Mouse (Mus musculus) heart, embryonic 14.5 days (tissue): Measurements from ENCODE around the gene G430095P16Rik. TPM values are rescaled to one million over a fixed set of nuclear protein-coding genes. Genes with fewer than 3 reads are reported as not detected.

Experiments
- ATAC-seq: fragments of 200-750 bp; cut with Nextera tagmentation; 2 replicates; pipeline ENCODE4 v1.8.0; 2017; ENCODE audit warnings: low read depth, moderate TSS enrichment; ENCODE audit not compliant: insufficient number of reproducible peaks, insufficient read depth, low FRiP score
- H3K27ac ChIP-seq, 2 experiments: fragments of 200-500 bp in 1 of 2; fragments of 300-500 bp in 1 of 2; sonication (generic) in 1 of 2; replicated peaks in 1 of 2; 2 replicates each; pipeline ENCODE4 v1.5.1; 2012 to 2014; ENCODE audit warnings: low read depth in 2 of 2, low read length in 2 of 2, control low read depth in 1 of 2, mild to moderate bottlenecking in 1 of 2, mixed read lengths in 1 of 2; ENCODE audit not compliant: control insufficient read depth in 1 of 2, insufficient read depth in 1 of 2
- H3K27me3 ChIP-seq: fragments of 300-500 bp; sonication (generic); 2 replicates; pipeline ENCODE4 v1.6.1; 2014; ENCODE audit warnings: mild to moderate bottlenecking, low read length, control low read depth; ENCODE audit not compliant: control insufficient read depth, insufficient read depth
- H3K36me3 ChIP-seq: fragments of 300-500 bp; sonication (generic); 2 replicates; pipeline ENCODE4 v1.6.1; 2014; ENCODE audit warnings: mild to moderate bottlenecking, control low read depth, low read length, mixed read lengths; ENCODE audit not compliant: control insufficient read depth, insufficient read depth
- H3K4me1 ChIP-seq, 2 experiments: fragments of 200-500 bp in 1 of 2; fragments of 300-500 bp in 1 of 2; sonication (generic) in 1 of 2; 2 replicates each; pipeline ENCODE4 v1.6.1; 2012 to 2014; ENCODE audit warnings: low read length in 2 of 2, control low read depth in 1 of 2, mixed read lengths in 1 of 2; ENCODE audit not compliant: control insufficient read depth in 2 of 2, insufficient read depth in 2 of 2
- H3K4me2 ChIP-seq: fragments of 300-500 bp; sonication (generic); 2 replicates; pipeline ENCODE4 v1.6.1; 2014; ENCODE audit warnings: mild to moderate bottlenecking, low read length
- H3K4me3 ChIP-seq, 2 experiments: fragments of 200-500 bp in 1 of 2; fragments of 300-500 bp in 1 of 2; sonication (generic) in 1 of 2; 2 replicates each; pipeline ENCODE4 v1.5.1; 2012 to 2014; ENCODE audit warnings: low read length in 2 of 2, mild to moderate bottlenecking in 2 of 2, control low read depth in 1 of 2, low read depth in 1 of 2, moderate library complexity in 1 of 2; ENCODE audit not compliant: control insufficient read depth in 1 of 2, insufficient read depth in 1 of 2
- H3K9ac ChIP-seq: fragments of 300-500 bp; sonication (generic); 2 replicates; pipeline ENCODE4 v1.6.1; 2014; ENCODE audit warnings: mild to moderate bottlenecking, low read length
- H3K9me3 ChIP-seq: fragments of 300-500 bp; sonication (generic); 2 replicates; pipeline ENCODE4 v1.6.1; 2016; ENCODE audit warnings: low read length, control low read depth; ENCODE audit not compliant: control insufficient read depth
- WGBS: fragments of 180-500 bp; shearing (Covaris S2); extraction: QIAGEN DNeasy Blood & Tissue Kit; methylation state at CpG from one replicate; pipeline ENCODE4 v1.1.7; 2014; 5-methylcytosine and 5-hydroxymethylcytosine counted together
- polyA plus RNA-seq: library from polyadenylated mRNA; unstranded; fragments of >200 nt; fragmentation: Nextera tagmentation; extraction: Ambion mirVana; gene quantifications from 2 replicates; pipeline ENCODE4 v1.2.1, GENCODE M21; 2014

G430095P16Rik gene
- polyA plus RNA-seq, 1 experiment from 2014 or later: 5.9 TPM

DNA sequence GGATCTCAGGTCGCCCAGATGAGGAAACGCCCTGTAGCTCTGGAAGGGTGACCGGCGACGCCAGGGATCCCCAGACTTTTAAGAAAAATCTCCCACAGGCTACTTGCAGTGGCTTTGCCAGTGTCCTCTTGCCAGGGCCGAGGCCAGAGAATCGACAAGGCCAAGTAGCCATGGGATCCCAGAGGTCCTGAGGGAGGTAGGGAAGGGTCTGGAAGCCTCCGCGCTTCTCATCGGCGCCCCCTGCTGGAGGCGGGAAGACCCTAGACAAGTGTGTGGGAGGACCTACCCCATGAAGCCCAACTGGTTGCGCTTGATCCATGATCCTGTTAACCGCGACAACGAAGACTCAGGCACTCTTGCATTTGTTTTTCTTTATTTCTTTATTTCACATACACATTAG lies 18.5 kb upstream of the G430095P16Rik start:
- Histone ChIP-seq H3K36me3 (peaks cover 8% of the 10 kb centered on the region; the same call in 1 of the 2 replicates), H3K27ac (peak overlapping the region in 1 of 2 experiments; percentile 85; a peak in 2 of 4 replicates), H3K4me2 (peak overlapping the region; percentile 65), H3K4me1 (peaks cover 16 to 51% of the 10 kb centered on the region in 2 experiments; a peak in 3 of 4 replicates), H3K4me3 (peak overlapping the region; percentile 18 to 42), H3K9me3 (no peaks in the 10 kb centered on the region), H3K9ac (peak overlapping the region; percentile 72; the same call in 1 of the 2 replicates), H3K27me3 (peaks cover 57% of the 10 kb centered on the region)
- WGBS: 4% methylated on average over 16 of the region's 16 CpGs
- no peak for ATAC-seq

DNA sequence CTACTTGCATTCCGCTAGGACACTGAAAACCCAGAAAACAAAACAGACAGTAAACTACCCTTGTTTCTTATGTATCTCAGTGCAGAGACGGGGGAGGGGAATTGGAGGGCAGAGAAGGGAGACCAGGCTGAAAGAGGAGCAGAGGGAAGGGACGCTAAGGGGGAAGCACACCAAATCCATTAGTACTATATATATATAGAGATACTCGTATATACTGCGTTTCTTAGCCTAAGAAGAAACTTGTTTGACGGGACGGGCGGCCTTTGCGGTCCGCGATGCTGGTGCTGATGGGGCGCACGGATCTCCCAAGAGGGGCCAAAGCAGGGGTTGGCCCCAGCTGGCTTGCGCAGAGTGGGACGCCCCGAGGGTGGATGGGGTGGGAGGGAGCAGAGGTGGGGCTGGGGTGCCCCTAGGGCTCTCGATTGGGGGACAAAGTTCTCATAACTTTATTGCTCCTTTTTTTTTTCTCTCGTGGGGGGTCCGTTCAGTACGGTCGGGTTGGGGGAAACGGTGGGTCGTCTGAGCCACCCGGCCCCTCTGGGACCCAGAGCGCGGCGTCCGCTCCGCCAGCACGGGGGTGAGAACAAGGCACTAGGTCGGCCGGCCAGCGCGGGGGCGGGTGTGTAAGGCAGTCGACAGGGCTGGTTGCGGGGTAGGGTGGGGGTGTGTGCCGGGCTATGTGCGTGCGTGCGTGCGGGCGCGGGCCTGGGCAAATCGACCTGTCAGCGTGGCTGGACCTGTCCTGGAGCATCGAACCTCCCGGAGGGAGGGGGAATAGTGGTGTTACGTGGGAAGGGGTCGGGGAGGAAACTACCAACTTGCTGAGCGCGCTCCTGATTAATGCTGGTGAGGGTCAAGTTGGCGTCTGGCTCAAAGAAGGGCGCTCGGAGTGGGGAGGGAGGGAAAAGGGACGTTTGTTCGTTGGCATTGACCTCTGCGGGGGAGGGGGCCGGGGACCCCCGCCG lies 17.7 kb upstream of the G430095P16Rik start:
- H3K4me1 ChIP-seq: peaks cover 16 to 53% of the 10 kb centered on the region in 2 experiments; a peak in 3 of 4 replicates
- WGBS: 4% methylated on average over 60 of the region's 61 CpGs

DNA sequence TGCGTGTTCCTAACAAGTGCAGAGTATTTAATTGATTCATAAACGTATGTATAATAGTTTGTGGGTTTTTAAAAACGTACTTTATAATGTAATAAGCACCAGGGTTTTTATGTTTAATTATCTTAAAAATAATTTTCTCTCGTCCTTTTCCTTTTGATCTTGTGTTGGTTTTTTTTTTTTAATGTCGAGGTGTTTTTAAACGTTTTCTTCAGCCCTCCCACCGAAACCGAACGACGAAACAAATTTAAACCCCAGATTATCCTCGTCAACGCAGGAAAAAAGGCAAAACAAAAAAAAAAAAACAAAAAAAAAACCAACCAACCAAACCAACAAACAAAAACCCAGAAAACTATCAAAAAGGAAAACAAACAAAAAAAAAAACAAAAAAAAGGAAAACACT lies 16.8 kb upstream of the G430095P16Rik start:
- peak overlapping the region in 1 of 2 experiments; percentile 85; a peak in 2 of 4 replicates for H3K27ac ChIP-seq
- H3K4me2 ChIP-seq: peak overlapping the region; percentile 65
- H3K27me3 ChIP-seq: peaks cover 57% of the 10 kb centered on the region
- peak overlapping the region; percentile 69 for H3K9ac ChIP-seq
- 3% methylated on average over 12 of the region's 12 CpGs for WGBS
- H3K4me3 ChIP-seq: peak overlapping the region in 1 of 2 experiments; percentile 42; a peak in 2 of 4 replicates
- no peaks in the 10 kb centered on the region for H3K9me3 ChIP-seq
- peaks cover 16 to 53% of the 10 kb centered on the region in 2 experiments; a peak in 3 of 4 replicates for H3K4me1 ChIP-seq
- 0 out of 2 replicates have a peak, but pooled peaks cover 4% of the 10 kb centered on the region for H3K36me3 ChIP-seq
- ATAC-seq: no peak

More for the DNA sequence above, 17.7 kb upstream of the G430095P16Rik start:
- H3K4me3 ChIP-seq: peak overlapping the region; percentile 35 to 42
- peak overlapping the region; percentile 51 to 85 for H3K27ac ChIP-seq
- H3K27me3 ChIP-seq: peaks cover 57% of the 10 kb centered on the region
- peak overlapping the region; percentile 69 for H3K9ac ChIP-seq
- H3K4me2 ChIP-seq: peak overlapping the region; percentile 65
- ATAC-seq: no peak
- H3K9me3 ChIP-seq: no peaks in the 10 kb centered on the region
- 0 out of 2 replicates have a peak, but pooled peaks cover 4% of the 10 kb centered on the region for H3K36me3 ChIP-seq

DNA sequence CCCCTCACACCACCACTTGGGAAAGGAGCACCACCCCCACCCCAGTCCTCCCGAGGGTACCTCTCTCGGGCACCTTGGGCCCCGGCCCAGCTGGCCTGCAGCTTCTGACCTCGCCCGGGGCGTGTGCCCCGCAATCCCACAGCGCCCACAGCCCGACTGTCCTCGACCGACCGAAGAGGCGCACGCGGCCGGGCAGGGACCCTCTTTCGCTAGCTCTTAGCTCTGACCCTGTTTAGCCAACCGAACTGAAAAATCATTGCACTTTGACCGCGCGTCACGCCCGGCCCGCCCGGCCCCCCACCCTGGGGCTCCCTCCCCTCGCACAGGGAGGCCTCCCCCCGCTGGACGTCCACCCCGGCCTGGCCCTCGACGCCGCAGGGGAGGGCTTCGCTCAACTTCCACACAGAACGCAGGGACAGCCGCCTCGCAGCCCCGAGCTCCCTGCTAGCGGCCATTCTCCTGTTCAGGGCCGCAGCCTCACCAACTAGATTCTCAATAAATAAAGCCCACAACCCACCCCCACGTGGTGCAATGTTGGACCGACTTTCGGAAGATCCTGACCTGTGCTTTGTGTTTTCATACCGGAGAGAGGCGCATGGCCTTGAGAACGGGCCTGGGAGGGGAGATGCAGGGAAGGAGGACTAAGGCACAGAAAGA lies 16.1 kb upstream of the G430095P16Rik start:
- 0 out of 2 replicates have a peak, but pooled peaks cover 4% of the 10 kb centered on the region for H3K36me3 ChIP-seq
- H3K9me3 ChIP-seq: no peaks in the 10 kb centered on the region
- peak overlapping the region; percentile 66 to 75 for H3K27ac ChIP-seq
- H3K9ac ChIP-seq: peak overlapping the region; percentile 65
- WGBS: 7% methylated on average over 45 of the region's 45 CpGs
- H3K27me3 ChIP-seq: peaks cover 57% of the 10 kb centered on the region
- H3K4me1 ChIP-seq: peaks cover 14 to 52% of the 10 kb centered on the region in 2 experiments
- ATAC-seq: 0 out of 2 replicates have a peak, but pooled peaks have one; percentile 14
- H3K4me3 ChIP-seq: peak overlapping the region; percentile 27 to 35
- peak overlapping the region; percentile 51 for H3K4me2 ChIP-seq

DNA sequence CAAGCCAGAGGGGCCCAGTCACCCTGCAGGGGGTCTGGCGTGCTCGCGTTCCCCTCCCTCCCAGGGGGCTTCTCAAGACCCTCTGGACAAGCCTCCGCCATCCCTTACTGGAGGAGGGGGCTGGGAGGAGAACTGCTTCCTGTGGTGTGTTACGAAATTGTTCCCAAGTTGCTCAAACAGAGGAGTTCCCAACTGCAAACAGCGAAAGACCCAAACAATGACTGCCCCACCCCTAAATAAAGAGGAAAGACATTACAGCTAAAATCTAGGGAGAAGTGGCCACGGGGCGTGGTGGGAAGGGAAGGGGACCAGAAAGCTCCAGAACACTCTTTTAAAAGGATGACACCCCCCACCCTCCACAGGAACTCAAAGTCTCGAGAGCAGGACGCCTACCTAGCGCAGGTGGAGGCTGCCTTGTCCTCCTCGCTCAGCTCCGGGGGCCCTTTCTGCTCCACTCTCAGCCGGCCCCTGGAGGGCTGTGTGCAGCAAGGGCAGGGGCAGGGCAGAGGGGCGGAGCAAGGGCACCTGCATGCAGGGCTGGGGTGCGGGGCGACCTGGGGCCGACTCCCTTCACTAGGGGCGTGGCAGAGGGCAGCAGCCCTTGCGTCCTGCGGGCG lies 15.4 kb upstream of the G430095P16Rik start:
- Histone ChIP-seq H3K4me1 (peaks cover 19 to 55% of the 10 kb centered on the region in 2 experiments), H3K9me3 (no peaks in the 10 kb centered on the region), H3K4me3 (peak overlapping the region; percentile 27 to 35), H3K9ac (peak overlapping the region; percentile 65), H3K4me2 (peak overlapping the region; percentile 51), H3K27ac (peak overlapping the region; percentile 66 to 75), H3K36me3 (0 out of 2 replicates have a peak, but pooled peaks cover 4% of the 10 kb centered on the region), H3K27me3 (peaks cover 52% of the 10 kb centered on the region)
- WGBS: 12% methylated on average over 20 of the region's 22 CpGs
- peak; percentile 19 for ATAC-seq

DNA sequence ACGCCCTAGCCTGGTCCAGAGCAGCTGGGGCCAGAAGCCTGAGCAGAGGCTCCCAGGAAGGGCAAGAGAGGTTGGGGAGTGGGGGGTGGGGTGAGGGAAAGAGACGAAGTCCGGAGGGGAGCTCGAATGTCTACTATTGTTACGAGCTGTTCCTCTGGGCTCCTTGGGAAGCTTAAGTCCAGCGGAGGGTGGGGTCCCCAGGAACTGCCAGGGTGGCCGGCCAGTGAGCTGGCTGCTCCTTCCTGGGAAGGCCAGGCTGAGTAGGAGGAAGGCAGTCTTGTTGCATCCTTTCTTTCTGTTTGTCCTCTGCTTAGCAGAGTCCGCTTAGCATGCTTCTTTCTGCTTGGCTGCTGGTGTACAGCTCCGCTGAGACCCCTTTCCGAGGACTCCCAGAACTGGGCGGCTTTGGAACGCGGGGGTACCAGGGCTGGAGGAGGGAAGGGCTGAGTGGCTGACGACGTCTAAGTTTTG lies 14.7 kb upstream of the G430095P16Rik start:
- Histone ChIP-seq H3K9ac (peak overlapping the region; percentile 65; the same call in 1 of the 2 replicates), H3K36me3 (0 out of 2 replicates have a peak, but pooled peaks cover 4% of the 10 kb centered on the region), H3K4me2 (peak overlapping the region; percentile 51), H3K27ac (peak overlapping the region; percentile 33 to 75; a peak in 3 of 4 replicates), H3K4me1 (peaks cover 24 to 62% of the 10 kb centered on the region in 2 experiments), H3K4me3 (peak overlapping the region; percentile 27 to 35; a peak in 3 of 4 replicates), H3K27me3 (peaks cover 47% of the 10 kb centered on the region), H3K9me3 (no peaks in the 10 kb centered on the region)
- ATAC-seq: no peak
- 17% methylated on average over 15 of the region's 15 CpGs for WGBS
